Mouse (Mus musculus) myocyte (in vitro differentiated cells): Measurements from ENCODE around the gene Pard3b.

Experiments
- E2F4 ChIP-seq: IDR thresholded peaks from one replicate; pipeline ENCODE4 v1.6.1; 2011; ENCODE audit warnings: mild to moderate bottlenecking, control low read depth, moderate library complexity; ENCODE audit not compliant: insufficient read depth
- MYOG ChIP-seq, 3 experiments: IDR thresholded peaks; one replicate each; pipeline ENCODE4 v1.6.1; 2011; ENCODE audit warnings: control low read depth in 2 of 3, low read depth in 2 of 3, mild to moderate bottlenecking in 2 of 3; ENCODE audit not compliant: insufficient read length in 2 of 3, control insufficient read depth in 1 of 3, insufficient read depth in 1 of 3
- POLR2A ChIP-seq: IDR thresholded peaks from one replicate; pipeline ENCODE4 v1.6.1; 2011; ENCODE audit warnings: low read depth, mild to moderate bottlenecking, control low read depth, moderate library complexity; ENCODE audit not compliant: insufficient read length

GRCm38 (mm10) chr1:62624166-62624565, 985.5 kb downstream of the Pard3b start:
- TF ChIP-seq E2F4 (no peak), POLR2A (no peak), MYOG (IDR thresholded peaks at IDR 0.05; ENCODE audit: control insufficient read depth in 1 of 3, insufficient read depth in 1 of 3, insufficient read length in 2 of 3, low read depth in 2 of 3) (no peak)
